Mouse (Mus musculus) common myeloid progenitor, adult 5-6 weeks (primary cell): ENCODE measurements around the gene Itga9. TPM values are rescaled to one million over a fixed set of nuclear protein-coding genes. Genes with fewer than 3 reads are reported as not detected.
A peak's percentile ranks its signal among the peaks of the same experiment; 100 is the strongest.

Source experiments
- ATAC-seq: replicated peaks from 2 replicates; pipeline ENCODE4 v1.8.0; 2016; ENCODE audit warnings: low read depth, mild to moderate bottlenecking, moderate TSS enrichment, inconsistent platforms; ENCODE audit not compliant: poor library complexity, severe bottlenecking
- total RNA-seq: library from RNA; stranded (forward); fragments of 200-1000, 187-1606 nt; gene quantifications from 2 replicates; pipeline ENCODE4 v1.2.3, GENCODE M21; 2017

Itga9 gene
- total RNA-seq, 1 experiment from 2014 or later, result 7.0 TPM

DNA sequence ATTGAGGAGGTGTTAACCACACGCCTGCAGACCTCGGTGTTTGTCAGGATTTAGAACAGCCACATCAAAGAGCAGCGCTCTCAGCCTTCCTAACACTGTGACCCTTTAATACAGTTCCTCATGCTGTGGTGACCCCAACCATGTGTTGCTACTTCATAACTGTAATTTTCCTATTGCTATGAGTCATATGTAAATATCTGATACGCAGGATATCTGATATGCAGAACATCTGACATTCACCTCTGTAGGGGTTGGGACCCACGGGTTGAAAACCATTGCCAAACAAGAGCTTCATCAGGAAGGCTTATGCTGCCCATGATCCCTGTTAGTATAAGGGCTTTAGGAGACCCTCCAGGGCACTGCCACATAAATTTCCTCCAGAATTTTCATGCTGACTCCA lies 237.2 kb downstream of the Itga9 start:
- ATAC-seq, result no peak

DNA sequence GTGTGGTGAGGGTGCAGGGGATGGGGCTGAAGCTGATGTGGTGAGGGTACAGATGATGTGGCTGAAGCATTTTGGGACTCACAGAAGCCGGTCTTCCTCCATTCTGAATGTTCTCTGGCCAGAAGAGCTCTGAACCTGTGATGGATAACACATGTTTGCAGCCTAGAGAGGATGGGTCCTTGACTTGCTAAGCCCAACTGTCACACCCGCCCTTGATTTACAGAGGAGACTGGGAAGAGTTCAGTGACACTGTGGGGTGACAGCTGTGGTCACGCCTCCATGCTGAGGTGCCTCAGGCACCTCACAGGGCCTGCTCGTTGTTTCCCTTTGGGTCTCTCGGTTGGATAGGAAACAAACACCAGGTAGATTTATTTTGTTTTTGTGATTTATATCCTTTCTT lies 238.5 kb downstream of the Itga9 start:
- ATAC-seq, result no peak

DNA sequence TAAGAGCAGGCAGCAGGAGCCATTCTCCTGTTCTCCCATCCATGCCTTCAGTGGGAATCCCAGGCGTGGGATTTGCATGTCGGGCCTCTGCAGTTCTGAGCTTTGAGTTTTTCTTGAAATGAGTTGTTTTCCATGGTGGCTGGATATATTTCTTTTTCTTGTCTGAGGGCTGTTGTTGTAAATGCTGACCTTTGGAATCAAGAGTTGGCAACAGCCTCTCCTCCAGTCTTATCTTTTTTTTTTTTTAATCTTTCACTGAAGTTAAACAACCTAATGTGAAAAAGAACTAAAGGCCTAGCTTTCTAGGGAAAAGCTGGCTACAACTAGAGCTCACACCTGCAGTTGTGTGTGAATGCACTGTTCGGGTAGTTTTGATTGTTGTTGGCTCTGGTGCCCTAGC lies 240.3 kb downstream of the Itga9 start:
- ATAC-seq, result no peak

DNA sequence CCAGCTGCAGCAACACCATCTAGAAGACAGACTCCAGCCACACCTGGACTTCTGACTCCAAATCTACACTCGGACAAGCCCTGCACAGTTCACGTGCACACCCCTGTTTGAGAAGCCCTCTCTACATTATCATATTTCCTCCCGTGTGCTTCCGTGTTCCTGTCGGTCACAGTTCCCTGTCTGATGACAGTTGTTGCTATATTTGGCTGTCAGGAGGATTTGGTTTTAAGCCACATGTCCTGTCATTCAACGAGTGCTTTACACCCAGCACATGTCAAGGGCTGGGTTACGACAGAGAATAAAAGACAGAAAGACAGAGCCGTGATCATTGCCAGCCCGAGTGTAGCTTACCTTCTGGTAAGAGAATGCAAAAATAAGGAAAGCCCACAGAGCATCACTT lies 250.2 kb downstream of the Itga9 start:
- peak; percentile 81 for ATAC-seq

DNA sequence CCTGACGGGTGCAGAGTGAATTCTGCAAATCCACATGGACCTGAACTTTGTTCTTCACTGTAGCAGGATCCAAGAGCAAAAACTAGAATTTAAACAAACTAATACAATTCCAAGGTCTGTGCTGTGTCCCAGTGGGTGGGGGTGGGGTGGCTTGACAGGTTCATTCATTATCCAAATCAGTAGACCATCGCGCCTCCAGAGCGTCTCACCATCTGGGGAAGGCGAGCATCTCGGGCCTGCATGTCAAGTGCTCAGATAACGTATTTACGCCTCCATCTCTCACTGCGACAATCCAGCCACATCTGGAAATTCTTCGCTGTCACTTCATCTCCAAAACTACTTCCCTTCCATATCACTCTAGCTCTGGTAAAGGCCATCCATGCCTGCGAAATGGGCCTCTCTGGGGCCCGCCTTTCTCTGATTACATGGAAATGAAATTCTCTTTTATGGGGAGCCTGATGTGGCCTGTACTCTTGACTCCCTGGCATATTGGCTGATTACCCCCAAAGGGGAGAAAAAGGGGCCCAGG lies 254.2 kb downstream of the Itga9 start:
- no peak for ATAC-seq

DNA sequence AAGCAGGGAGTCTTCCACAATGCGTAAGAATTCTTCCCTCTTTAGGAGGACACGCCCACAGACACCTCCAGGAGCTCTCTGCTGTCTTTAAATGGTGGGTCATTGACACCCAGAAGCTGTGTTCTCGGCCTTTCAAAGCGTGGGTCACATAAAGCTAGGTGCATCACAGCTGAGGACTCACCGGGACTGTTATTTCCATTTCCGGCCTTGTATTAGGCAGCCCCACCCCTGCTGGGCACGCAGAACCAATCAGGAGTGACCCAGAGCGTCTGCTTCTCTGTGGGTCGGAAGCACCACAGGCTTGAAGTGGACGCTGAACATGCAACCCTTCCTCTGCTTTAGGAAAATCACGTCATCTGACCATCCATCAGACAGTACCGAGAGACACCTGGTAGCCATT lies 255.7 kb downstream of the Itga9 start:
- ATAC-seq, result no peak

DNA sequence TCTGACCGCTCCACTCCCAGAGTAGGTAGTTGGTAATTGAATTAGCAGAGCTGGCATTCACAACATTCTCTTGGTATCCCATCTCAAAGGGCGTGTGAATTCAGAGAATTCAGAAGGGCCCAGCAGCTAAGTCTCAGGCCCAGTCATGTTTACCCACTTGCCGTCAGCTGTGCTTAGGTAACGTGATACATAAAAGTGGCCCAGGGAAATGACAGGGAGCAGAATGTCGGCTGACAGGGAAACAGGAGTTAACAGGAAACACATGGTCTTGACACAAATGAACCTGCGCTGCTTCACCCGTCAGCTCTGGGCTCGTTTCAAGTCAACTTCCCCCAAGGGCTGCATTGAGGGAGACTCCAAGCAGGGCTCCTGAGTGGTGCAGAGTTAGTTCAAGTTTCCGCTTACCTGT lies 256.4 kb downstream of the Itga9 start:
- peak; percentile 29 for ATAC-seq

DNA sequence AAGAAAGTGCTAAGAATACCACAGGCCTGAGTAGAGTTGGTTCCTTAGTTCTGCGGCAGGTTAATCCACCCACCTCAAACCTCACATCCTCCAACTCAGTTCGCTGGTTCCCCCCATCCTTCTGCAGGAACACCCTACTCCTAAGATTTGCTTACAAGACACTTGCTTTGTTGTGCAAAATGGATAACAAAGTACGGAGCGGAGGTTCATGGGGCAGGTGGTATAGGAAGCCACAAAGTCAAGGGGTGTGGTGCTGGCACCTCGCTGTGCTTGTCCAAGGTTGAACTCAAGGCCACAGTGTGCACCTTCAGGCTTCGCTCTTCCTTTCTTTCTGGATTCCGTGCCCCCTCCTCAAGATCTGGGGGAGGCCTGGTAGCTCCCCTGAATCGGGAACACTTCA lies 257.0 kb downstream of the Itga9 start:
- no peak for ATAC-seq

DNA sequence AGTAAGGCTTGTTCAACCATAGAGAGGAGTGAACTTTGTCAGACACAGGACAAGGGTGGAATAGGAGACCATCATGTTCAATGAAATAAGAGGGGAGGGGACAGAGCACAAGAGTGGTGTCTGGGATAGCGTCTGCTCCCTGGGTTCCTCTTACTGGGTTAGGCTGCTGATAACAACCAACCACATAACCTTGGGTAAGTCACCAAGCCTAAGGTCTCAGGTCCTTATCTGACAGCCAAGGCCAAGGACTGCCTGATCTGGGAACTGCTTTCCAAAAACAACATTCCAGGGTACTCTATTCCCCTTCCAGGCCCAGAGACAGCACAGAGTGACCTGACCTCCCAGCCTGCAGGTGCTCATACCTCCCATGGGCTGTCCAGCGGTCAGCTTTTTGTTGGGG lies 260.5 kb downstream of the Itga9 start:
- ATAC-seq, result peak; percentile 50; the same call in 1 of the 2 replicates

DNA sequence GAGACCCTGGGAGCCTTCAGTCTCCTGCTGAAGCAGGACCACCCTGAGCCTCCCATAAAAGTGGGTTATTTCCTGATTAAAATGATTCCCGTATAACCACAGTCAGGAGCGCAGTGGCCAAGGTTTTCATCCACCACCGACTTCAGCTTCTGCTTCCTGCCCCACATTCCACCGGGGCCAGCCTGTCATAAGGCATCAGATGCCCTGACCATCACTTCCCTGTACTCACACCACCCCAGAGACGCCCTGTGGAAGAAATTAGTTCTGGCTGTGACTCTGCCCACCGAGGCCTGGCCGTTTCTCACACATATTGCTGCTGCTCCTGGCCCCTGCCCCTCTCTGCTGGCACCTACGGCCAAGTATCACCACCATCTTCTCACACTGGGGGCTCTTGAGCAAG lies 261.4 kb downstream of the Itga9 start:
- 0 out of 2 replicates have a peak, but pooled peaks have one; percentile 29 for ATAC-seq

DNA sequence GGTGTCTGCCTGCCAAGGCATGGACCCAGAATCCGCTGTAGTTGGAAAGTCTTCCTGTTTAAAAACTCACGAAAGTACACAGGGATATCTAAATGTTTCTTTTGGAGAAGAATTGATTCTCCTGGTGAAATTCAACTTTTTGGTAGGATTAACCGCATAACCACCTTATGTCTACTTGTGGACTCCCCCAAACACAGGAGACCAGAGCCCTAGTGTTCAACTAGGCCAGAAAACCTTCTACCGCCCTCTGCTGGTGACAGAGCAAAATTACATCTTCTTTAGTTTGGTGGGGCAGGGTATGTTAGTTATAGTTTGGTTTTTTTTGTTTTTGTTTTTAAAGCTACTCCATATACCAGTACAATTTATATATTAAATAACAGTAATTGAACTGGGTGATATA lies 264.6 kb downstream of the Itga9 start:
- ATAC-seq, result peak; percentile 57; the same call in 1 of the 2 replicates

DNA sequence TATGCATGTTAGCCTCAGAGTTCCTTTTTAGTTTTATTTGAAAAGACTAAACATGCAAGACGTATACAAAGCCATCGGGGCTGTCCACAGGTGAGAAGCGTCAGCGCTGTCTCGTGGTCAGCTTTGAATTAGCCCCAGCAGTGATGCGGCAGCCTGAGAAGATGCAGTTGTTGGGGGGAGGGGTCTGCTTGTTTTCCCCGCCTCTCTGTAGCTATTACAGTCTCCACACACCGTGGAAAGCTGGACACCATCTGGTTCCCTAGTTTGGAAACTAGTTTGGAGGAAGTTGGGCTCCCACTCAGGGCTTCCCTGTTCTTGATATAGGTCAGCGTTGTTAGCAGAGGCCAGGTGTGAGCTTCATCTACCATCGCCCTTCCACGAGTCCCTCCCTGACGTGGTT lies 266.5 kb downstream of the Itga9 start:
- ATAC-seq, result no peak

DNA sequence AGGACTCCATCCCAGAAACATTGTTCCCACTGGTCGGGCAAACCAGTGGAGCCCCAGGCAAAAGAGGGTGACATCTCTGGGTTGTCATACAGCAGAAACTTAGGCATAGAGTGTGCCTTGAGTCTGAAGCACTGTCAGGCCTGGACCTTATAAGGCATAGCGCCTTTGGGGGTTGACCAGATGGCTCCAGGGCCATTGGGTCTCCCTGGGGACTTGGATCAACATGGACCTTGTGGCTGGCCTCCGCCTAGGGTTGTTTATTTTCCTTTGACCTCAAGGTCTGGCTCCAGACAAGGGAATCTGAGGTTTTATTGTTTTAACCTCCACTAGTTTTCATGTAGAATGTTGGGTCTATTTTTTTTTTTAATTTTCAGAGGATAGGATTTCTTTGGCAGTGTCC lies 267.1 kb downstream of the Itga9 start:
- ATAC-seq, result no peak

DNA sequence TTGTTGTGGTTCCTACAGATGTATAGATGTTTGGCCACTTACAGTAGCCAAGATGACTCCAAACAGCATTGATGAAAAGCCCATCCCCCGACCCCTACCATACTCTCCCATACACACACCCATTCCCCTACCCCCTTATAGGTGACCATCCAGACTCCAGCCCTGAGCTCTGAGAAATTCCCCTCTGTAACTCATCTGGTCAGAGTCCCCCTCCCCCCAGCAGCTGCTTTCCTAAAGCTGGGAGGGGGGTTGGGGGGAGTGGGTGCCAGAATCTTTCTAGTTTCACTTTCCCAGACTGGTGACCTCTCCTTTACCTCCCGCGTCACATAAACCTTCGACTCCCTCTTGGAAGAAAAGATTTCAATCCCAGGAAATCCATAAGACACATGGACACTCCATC lies 269.2 kb downstream of the Itga9 start:
- ATAC-seq, result no peak

DNA sequence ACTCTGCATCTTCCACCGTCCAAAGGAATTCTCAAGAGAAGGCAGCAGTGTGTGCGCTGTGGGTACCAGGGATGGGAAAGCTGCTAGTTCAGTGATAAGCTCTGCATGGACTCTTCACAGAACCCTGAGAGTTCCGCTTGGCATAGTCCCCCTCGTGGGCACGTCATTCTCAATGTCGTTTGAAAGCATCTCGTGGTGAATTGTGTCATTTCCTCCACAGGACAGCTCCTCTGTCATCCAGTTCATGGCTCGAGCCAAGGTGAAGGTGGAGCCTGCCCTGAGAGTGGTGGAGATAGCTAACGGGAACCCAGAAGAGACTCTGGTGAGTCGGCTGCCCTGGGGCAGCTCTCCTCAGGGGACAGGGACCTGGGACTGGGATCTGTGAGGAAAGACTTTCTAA lies 270.4 kb downstream of the Itga9 start:
- ATAC-seq, result peak; percentile 75

DNA sequence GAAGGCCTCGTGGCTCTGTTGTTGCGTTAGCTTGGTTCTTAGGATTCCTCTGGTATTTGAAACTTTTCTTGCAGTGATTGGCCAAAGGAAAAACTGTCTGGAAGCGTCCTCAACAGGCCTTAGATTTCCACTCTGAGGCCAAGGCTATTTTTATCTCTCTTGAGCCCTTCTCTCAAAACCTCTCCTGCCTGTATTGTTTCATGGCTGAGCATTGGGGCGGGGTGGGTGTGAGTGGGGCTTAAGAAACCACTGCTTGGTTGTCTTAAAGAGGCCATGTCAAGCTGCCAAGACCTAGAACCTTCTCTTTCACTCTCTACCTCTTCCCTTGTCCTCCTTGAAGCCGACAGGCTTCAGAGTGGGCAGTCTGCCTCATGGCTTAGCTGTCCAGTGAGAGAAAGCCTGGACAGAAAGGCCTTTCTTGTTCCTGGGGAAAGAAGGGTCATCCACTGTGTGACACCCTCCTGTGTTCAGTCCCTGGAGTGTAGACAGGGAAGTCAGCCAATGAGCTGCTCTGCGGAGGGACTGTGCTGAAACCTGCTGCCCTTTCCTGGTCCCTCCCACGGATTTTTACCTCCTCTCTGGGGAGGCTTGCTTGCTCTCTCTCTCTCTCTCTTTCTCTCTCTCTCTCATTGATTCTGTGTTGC lies 271.0 kb downstream of the Itga9 start:
- no peak for ATAC-seq

DNA sequence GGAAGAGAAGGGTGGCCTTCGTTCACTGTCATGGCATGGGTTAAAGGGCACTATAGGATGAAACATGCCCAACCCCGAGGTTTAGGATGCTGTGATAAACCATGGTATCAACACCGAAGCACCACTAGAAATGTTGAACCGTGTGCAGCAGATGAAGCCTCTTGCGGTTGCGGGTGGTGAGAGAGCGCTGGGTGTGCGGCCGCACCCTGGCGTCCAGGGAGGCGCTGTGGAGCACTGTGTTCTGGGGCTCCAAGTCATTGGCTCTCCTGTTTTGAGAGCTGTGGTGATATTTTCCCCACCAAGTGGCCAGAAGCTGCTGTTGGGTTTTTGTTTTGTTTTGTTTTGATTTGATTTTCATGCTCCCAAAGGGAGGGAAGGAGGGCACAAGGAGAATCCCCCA lies 272.1 kb downstream of the Itga9 start:
- no peak for ATAC-seq

DNA sequence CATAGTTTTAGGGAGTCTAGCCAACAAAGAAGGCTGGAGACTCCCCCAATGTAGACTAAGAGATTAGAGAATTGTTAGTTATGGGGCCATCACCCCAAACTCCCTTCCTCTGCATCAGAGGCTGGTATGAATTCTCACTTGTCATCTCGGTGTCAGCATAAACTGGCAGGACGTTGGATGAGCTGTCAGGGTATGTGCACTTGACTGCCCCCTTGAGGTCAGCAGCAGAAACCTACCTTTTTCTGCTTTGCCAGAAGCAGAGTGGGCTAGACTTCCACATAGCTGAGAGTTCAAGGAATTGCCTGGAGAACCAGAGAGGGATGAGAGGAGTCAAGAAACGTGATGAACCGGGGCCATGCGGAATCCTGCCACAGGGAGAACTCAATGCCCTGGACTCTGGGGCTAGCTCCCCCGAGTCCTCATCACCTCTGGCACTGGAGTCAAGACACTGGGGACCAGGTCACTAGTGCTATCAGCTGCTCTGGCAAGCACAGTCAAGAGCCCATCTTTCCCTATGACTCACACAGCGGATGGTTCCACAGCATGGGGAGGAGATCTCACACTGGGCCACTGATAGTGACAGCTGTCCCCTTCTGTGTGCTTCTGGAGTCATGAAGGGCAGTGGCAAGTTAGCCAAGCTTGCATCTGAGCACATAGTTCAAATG lies 274.9 kb downstream of the Itga9 start:
- peak; percentile 37; the same call in 1 of the 2 replicates for ATAC-seq

DNA sequence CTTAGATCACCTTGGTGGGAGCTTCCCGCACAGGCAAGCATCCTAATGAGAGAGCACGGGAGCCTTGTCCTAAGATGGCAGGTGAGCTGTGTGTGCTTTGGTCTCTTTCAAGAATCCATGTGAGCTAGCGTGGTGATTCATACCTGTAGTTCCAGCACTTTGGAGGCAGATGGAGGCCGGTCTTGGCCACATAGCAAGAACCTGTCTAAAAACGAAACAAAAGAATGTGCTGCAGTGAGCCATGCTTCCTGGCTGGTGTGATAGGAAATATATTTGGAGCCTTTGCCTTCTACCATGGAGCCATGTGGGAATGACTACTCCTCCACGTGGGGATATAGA lies 275.4 kb downstream of the Itga9 start:
- ATAC-seq, result no peak

DNA sequence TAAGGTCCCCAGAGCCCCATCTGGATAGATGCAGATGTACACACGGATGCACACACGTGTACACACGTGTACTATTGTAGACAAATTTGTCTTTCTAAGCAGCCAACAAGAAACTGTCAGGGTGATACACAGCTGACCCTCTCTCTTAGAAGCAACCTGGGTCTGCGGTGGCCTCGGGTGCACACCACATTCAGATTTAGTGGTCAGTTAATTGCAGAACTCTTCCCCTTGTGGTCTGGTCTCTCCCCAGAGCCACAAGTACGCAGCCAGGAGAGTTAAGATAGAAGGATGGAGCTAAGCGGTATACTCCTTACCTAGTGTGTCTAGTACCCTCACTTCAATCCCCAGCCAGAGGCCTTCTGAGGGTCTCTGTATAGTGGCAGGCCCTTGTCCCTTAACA lies 276.7 kb downstream of the Itga9 start:
- peak; percentile 59 for ATAC-seq

DNA sequence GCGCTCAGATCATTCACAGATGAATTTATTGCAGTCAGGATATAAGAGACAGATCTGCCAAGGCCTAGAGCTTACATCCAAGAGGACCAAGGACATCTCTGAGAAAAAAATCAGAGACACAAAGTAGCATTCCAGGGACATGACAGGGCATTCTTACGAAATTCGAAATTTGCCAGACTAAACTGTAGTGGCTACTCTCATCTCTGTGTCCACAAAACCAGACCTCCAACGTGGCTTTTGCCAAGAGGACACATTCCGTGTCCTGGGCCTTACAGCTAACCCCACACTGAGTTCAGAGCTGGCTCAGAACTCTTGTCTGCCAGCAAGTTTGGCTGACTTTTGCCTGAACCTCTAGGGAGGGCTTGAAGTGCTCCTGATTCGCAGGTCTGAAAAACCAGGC lies 279.3 kb downstream of the Itga9 start:
- ATAC-seq, result no peak

DNA sequence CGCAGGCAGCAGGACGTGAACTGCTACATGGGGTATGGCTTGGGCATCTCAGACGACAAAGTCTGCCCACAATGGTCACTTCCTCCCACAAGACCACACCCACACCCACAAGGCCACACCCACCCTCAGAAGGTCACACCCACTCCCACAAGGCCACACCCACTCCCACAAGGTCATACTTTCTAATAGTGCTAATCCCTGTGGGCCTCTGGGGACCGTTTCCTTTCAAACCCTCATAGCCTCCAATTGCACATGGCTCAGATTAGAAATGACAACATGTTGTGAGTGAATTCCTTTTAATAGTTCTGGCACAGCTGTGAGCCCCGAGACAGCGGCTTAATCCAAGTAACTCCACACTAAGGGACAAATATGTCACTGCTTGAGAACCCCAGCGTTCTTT lies 280.7 kb downstream of the Itga9 start:
- no peak for ATAC-seq
